Mouse (Mus musculus) right cerebral cortex, adult 18-20 months (tissue): ENCODE data around the gene Ccdc30.

Experiments
- DNase-seq: peaks from one replicate; pipeline ENCODE4 v3.0.0; 2022; ENCODE audit warnings: mixed read lengths

Ccdc30 gene

GRCm38 (mm10) chr4:119415072-119415753 is at the start of gene Ccdc30:
TSS of gene Ccdc30 (minus strand) at chr4:119415521.
- peak; percentile 97 for DNase-seq

GRCm38 (mm10) chr4:119463756-119464419 is 48.6 kb upstream of the Ccdc30 start:
- no peak for DNase-seq

GRCm38 (mm10) chr4:119462858-119463755 is 47.8 kb upstream of the Ccdc30 start:
- DNase-seq, result peak; percentile 14

- no peak for DNase-seq
Measured at GRCm38 (mm10) chr4:119462457-119462856, 47.1 kb upstream of the Ccdc30 start.

- peak; percentile 87 for DNase-seq
Measured at GRCm38 (mm10) chr4:119460728-119461141, 45.4 kb upstream of the Ccdc30 start.

GRCm38 (mm10) chr4:119460296-119460695 is 45.0 kb upstream of the Ccdc30 start:
- no peak for DNase-seq

- no peak for DNase-seq
Measured at GRCm38 (mm10) chr4:119453533-119453932, 38.2 kb upstream of the Ccdc30 start.

GRCm38 (mm10) chr4:119453128-119453527 is 37.8 kb upstream of the Ccdc30 start:
- DNase-seq, result no peak

- no peak for DNase-seq
Measured at GRCm38 (mm10) chr4:119450436-119450835, 35.1 kb upstream of the Ccdc30 start.

GRCm38 (mm10) chr4:119447786-119448185 is 32.5 kb upstream of the Ccdc30 start:
- DNase-seq, result no peak

- no peak for DNase-seq
Measured at GRCm38 (mm10) chr4:119447261-119447660, 31.9 kb upstream of the Ccdc30 start.

GRCm38 (mm10) chr4:119442539-119442938 is 27.2 kb upstream of the Ccdc30 start:
- DNase-seq, result no peak

GRCm38 (mm10) chr4:119441836-119442235 is 26.5 kb upstream of the Ccdc30 start:
- DNase-seq, result no peak

GRCm38 (mm10) chr4:119437936-119438335 is 22.6 kb upstream of the Ccdc30 start:
- DNase-seq, result no peak

GRCm38 (mm10) chr4:119430678-119431077 is 15.4 kb upstream of the Ccdc30 start:
- DNase-seq, result peak; percentile 24

GRCm38 (mm10) chr4:119427680-119428079 is 12.4 kb upstream of the Ccdc30 start:
- no peak for DNase-seq

- no peak for DNase-seq
Measured at GRCm38 (mm10) chr4:119425601-119426000, 10.3 kb upstream of the Ccdc30 start.

- DNase-seq, result no peak
Measured at GRCm38 (mm10) chr4:119425077-119425476, 9.8 kb upstream of the Ccdc30 start.

GRCm38 (mm10) chr4:119422294-119422964 is 7.1 kb upstream of the Ccdc30 start, which contains the start of the genes Ppcs and Zmynd12:
TSS of gene Ppcs (minus strand) at chr4:119422420.
TSS of gene Zmynd12 (plus strand) at chr4:119422814.
- DNase-seq, result peak; percentile 88

GRCm38 (mm10) chr4:119421921-119422293 is 6.6 kb upstream of the Ccdc30 start:
- DNase-seq, result no peak

- no peak for DNase-seq
Measured at GRCm38 (mm10) chr4:119421191-119421590, 5.9 kb upstream of the Ccdc30 start.

- DNase-seq, result no peak
Measured at GRCm38 (mm10) chr4:119417894-119418293, 2.6 kb upstream of the Ccdc30 start.

- no peak for DNase-seq
Measured at GRCm38 (mm10) chr4:119417270-119417669, 1.9 kb upstream of the Ccdc30 start.
